Mouse (Mus musculus) forebrain, embryonic 10.5 days (tissue): Measurements from ENCODE around the gene Tmprss5. TPM values are rescaled to one million over a fixed set of nuclear protein-coding genes. Genes with fewer than 3 reads are reported as not detected.

Experiments used
- DNase-seq: peaks from one replicate; pipeline ENCODE4 v3.0.0-alpha.2; 2017; ENCODE audit warnings: low spot score; ENCODE audit errors: extremely low spot score
- H3K27ac ChIP-seq: fragments of 300-500 bp; sonication (generic); 2 replicates; pipeline ENCODE4 v1.5.1; 2016; ENCODE audit warnings: mild to moderate bottlenecking
- H3K27me3 ChIP-seq: fragments of 300-500 bp; sonication (generic); 2 replicates; pipeline ENCODE4 v1.6.1; 2016; ENCODE audit warnings: mild to moderate bottlenecking; ENCODE audit not compliant: poor library complexity, severe bottlenecking
- H3K36me3 ChIP-seq: fragments of 300-500 bp; sonication (generic); replicated peaks from 2 replicates; pipeline ENCODE4 v1.6.1; 2016; ENCODE audit warnings: mild to moderate bottlenecking, moderate library complexity
- H3K4me1 ChIP-seq: fragments of 300-500 bp; sonication (generic); 2 replicates; pipeline ENCODE4 v1.6.1; 2016
- H3K4me3 ChIP-seq: fragments of 300-500 bp; sonication (generic); 2 replicates; pipeline ENCODE4 v1.5.1; 2016; ENCODE audit warnings: mild to moderate bottlenecking, moderate library complexity
- H3K9me3 ChIP-seq: fragments of 300-500 bp; sonication (generic); 2 replicates; pipeline ENCODE4 v1.6.1; 2016; ENCODE audit warnings: mild to moderate bottlenecking, moderate library complexity
- WGBS: fragments of 180-500 bp; shearing (Covaris S2); methylation state at CpG from one replicate; pipeline ENCODE4 v1.1.7; 2016; 5-methylcytosine and 5-hydroxymethylcytosine counted together
- polyA plus RNA-seq: library from polyadenylated mRNA; unstranded; fragments of >200 nt; fragmentation: Nextera tagmentation; extraction: Ambion mirVana; gene quantifications from 2 replicates; pipeline ENCODE4 v1.2.1, GENCODE M21; 2016

Tmprss5 gene
- polyA plus RNA-seq, 1 experiment from 2014 or later: 0.76 TPM

DNA sequence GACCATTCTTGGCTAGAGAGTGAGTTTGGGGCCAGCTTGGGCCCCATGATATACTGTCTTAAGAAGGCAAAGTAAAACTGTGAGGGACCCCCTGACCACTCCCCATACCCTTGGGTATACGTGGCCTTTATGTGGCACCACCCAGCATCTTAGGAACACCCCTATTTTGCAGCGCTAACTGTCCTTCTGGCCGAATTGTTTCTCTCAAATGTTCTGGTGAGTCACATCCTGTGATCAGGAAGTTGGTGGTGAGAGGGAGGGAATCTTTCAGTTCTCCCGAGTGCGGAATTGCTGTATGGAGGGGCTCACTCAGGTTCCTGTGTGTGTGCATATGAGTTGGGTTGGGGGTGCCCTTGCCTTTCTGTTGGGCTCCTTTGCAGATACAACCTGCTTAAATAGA lies 30.2 kb downstream of the Tmprss5 start:
- Histone ChIP-seq H3K27ac (no peak overlapping the region), H3K4me3 (no peak overlapping the region), H3K36me3 (no peaks in the 10 kb centered on the region), H3K4me1 (peaks cover 25% of the 10 kb centered on the region), H3K9me3 (no peaks in the 10 kb centered on the region), H3K27me3 (no peaks in the 10 kb centered on the region)
- WGBS: 91% methylated on average over 5 of the region's 5 CpGs
- DNase-seq: no peak

DNA sequence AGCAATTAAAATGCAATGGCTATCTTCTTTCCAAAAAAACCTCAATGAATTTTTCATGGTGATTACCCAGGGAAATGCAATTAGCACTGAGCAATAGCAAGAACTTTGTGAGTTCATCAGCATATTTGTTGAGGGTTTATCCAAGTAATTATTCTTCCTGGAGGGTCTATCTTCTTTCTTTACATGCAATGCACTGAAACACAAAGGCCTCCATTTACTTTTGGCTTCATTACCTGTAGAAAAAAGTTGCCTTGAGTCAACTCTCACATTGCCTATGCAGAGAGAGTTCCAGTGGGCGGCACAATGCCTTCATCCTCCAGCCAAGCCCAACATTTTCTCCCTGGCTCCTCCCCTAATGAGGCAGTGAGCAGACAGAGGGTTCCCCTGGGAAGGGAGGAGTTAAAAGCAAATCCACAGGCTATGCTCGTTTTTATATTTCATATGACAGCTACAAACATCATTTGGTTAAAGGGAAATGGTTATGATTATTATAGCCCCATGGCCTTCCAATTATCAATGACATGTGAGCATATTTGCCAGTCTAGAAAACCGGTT lies 37.3 kb downstream of the Tmprss5 start:
- Histone ChIP-seq H3K4me3 (no peak overlapping the region), H3K27ac (no peak overlapping the region), H3K9me3 (no peaks in the 10 kb centered on the region; the same call in 1 of the 2 replicates), H3K36me3 (no peaks in the 10 kb centered on the region), H3K27me3 (0 out of 2 replicates have a peak, but pooled peaks cover 4% of the 10 kb centered on the region), H3K4me1 (peaks cover 6% of the 10 kb centered on the region; the same call in 1 of the 2 replicates)
- DNase-seq: no peak
- WGBS: 53% methylated on average over 3 of the region's 3 CpGs

DNA sequence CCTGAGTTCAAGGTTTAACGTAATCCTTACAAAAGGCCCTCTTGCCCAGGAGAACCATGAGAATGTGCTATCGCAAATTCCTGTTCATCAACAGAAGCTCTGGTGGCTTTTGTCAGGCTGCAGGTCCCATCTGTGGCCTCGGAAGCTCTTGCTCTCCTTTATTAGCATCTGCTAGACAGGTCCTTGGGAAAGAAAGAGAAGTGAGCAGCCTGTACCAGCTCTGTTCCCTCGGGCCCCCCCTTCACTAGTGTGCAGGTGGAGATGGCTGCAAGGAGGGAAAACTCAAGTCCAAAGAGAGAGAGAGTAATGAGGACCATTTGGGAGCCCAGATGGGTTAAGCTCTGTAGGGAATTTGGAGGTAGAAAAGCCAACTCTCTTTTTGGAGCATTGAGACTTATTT lies 38.7 kb downstream of the Tmprss5 start:
- Histone ChIP-seq H3K27ac (no peak overlapping the region), H3K4me3 (no peak overlapping the region), H3K9me3 (no peaks in the 10 kb centered on the region; the same call in 1 of the 2 replicates), H3K27me3 (0 out of 2 replicates have a peak, but pooled peaks cover 4% of the 10 kb centered on the region), H3K4me1 (peaks cover 6% of the 10 kb centered on the region; the same call in 1 of the 2 replicates), H3K36me3 (no peaks in the 10 kb centered on the region)
- 87% methylated on average over 4 of the region's 4 CpGs for WGBS
- no peak for DNase-seq

- Histone ChIP-seq H3K27me3 (no peaks in the 10 kb centered on the region), H3K9me3 (no peaks in the 10 kb centered on the region; the same call in 1 of the 2 replicates), H3K4me3 (no peak overlapping the region), H3K27ac (no peak overlapping the region), H3K4me1 (peaks cover 16% of the 10 kb centered on the region), H3K36me3 (no peaks in the 10 kb centered on the region)
- 88% methylated on average over 7 of the region's 7 CpGs for WGBS
- no peak for DNase-seq
Measured at GRCm38 (mm10) chr9:49125706-49126105, 44.6 kb downstream of the Tmprss5 start.

- H3K4me1 ChIP-seq: peaks cover 24% of the 10 kb centered on the region
- 80% methylated on average over 5 of the region's 5 CpGs for WGBS
- DNase-seq: no peak
- H3K27ac ChIP-seq: 0 out of 2 replicates have a peak overlapping the region, but pooled peaks have one; percentile 8
- H3K9me3 ChIP-seq: 0 out of 2 replicates have a peak, but pooled peaks cover 6% of the 10 kb centered on the region
- no peaks in the 10 kb centered on the region for H3K27me3 ChIP-seq
- H3K36me3 ChIP-seq: no peaks in the 10 kb centered on the region
- no peak overlapping the region for H3K4me3 ChIP-seq
Measured at GRCm38 (mm10) chr9:49130514-49131010, 49.5 kb downstream of the Tmprss5 start.

GRCm38 (mm10) chr9:49143841-49144240 lies 62.8 kb downstream of the Tmprss5 start:
- no peaks in the 10 kb centered on the region; the same call in 1 of the 2 replicates for H3K4me1 ChIP-seq
- H3K4me3 ChIP-seq: no peak overlapping the region
- no peak for DNase-seq
- H3K27ac ChIP-seq: no peak overlapping the region
- no peaks in the 10 kb centered on the region for H3K36me3 ChIP-seq
- 92% methylated on average over 3 of the region's 3 CpGs for WGBS
- H3K9me3 ChIP-seq: no peaks in the 10 kb centered on the region
- H3K27me3 ChIP-seq: no peaks in the 10 kb centered on the region

DNA sequence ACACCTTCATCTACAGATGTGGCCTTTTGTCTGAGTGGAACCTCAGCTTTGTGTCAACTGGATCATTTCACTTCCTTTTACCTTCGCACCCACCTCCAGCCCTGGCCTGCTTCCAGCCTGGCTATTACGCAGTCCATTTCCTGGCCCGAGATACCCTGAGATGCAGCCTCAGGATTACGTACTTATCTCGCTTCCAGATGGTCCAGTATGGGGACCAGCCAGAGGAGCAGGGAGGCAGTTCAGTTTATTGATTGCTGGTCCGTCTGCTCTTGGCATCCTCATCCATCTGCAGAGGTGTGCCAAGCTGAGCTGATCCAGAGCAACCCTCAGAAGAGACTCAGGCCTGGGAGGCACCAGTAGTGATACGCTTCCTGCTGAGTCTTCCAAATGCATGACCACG lies 64.7 kb downstream of the Tmprss5 start:
- Histone ChIP-seq H3K4me3 (no peak overlapping the region), H3K4me1 (no peaks in the 10 kb centered on the region; the same call in 1 of the 2 replicates), H3K27ac (no peak overlapping the region), H3K36me3 (no peaks in the 10 kb centered on the region), H3K27me3 (no peaks in the 10 kb centered on the region), H3K9me3 (no peaks in the 10 kb centered on the region)
- DNase-seq: no peak
- 93% methylated on average over 8 of the region's 8 CpGs for whole genome bisulfite sequencing

- no peak for DNase-seq
- Histone ChIP-seq H3K9me3 (no peaks in the 10 kb centered on the region), H3K4me1 (no peaks in the 10 kb centered on the region), H3K36me3 (no peaks in the 10 kb centered on the region), H3K4me3 (no peak overlapping the region), H3K27ac (no peak overlapping the region), H3K27me3 (no peaks in the 10 kb centered on the region)
- WGBS: 76% methylated on average over 3 of the region's 3 CpGs
Measured at GRCm38 (mm10) chr9:49147031-49147430, 66.0 kb downstream of the Tmprss5 start.

Other genes with a start within 250 kb of the Tmprss5 start
- 27.0 and 29.1 TPM in 2 replicates for gene Zbtb16, start 245.0 kb upstream of the Tmprss5 start, polyA plus RNA-seq
- gene Htr3a, start 170.2 kb upstream of the Tmprss5 start, polyA plus RNA-seq: 0.55 and 0.73 TPM in 2 replicates
- 1.6 and 1.8 TPM in 2 replicates for gene Htr3b, start 116.3 kb upstream of the Tmprss5 start, polyA plus RNA-seq
- 56.2 and 56.4 TPM in 2 replicates for gene Usp28, start 95.9 kb upstream of the Tmprss5 start, polyA plus RNA-seq
- gene Zw10, start 25.6 kb upstream of the Tmprss5 start, polyA plus RNA-seq: 60.5 and 61.9 TPM in 2 replicates
- not detected in 2 replicates for gene Gm4894, start 169.3 kb downstream of the Tmprss5 start, polyA plus RNA-seq